Mouse (Mus musculus): ENCODE results near the gene Ccdc6.

DNA sequence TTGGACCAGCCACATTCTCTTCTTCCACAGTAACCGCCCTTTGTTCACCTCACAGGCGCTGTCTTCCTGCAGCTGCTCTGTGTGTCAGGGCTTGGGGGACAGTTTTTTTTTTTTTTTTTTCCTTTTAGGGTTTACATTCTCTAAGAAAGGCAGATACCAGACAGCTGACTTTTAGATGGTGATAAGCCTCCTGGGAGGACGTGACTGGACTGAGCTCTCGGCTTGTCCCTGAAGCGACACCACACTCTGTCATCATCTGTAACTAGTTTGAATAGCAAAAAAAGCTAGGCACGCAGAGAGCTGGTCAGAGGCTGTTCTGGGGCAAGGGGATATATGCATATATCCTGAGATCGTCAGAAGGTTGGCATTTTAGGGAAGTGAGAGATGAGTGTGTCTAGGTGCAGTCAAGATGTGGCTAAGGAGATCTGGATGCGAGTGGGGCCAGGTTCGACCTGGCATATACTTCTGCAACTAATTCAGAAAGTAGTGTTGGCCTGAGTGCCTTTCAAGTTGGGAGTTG is 23.0 kb downstream of the Ccdc6 start:
- no peak for TF ChIP-seq TAL1 (IDR thresholded peaks at IDR 0.05; ENCODE audit: low read length)
- no peak for TF ChIP-seq GATA1 (IDR thresholded peaks at IDR 0.05; ENCODE audit: low read length)

All from erythroblast, embryonic 14.5 days (primary cell).